Mouse (Mus musculus) G1E (cell line): ENCODE results near the gene Gm20671. TPM values are rescaled to one million over a fixed set of nuclear protein-coding genes. Genes with fewer than 3 reads are reported as not detected.
A peak's percentile ranks its signal among the peaks of the same experiment; 100 is the strongest.
"Not testable (repeated sequence)": the region's sequence is repeated elsewhere in the genome, so short reads cannot be mapped to it uniquely, and the experiment has no call there.

Source experiments
- ATAC-seq: 2 replicates; pipeline ENCODE4 v1.8.0; 2016; ENCODE audit warnings: mild to moderate bottlenecking; ENCODE audit not compliant: insufficient number of reproducible peaks, poor library complexity, low FRiP score, severe bottlenecking; ENCODE audit errors: extremely low read depth
- DNase-seq: peaks from one replicate; pipeline ENCODE4 v3.0.0; 2012; ENCODE audit warnings: low spot score
- H3K27me3 ChIP-seq: 2 replicates; pipeline ENCODE4 v1.6.1; 2012; ENCODE audit warnings: mild to moderate bottlenecking, low read length, inconsistent platforms; ENCODE audit not compliant: insufficient read depth
- H3K36me3 ChIP-seq: replicated peaks from 2 replicates; pipeline ENCODE3; 2012; ENCODE audit warnings: mild to moderate bottlenecking, inconsistent platforms
- H3K4me1 ChIP-seq: 2 replicates; pipeline ENCODE4 v1.6.1; 2012; ENCODE audit warnings: low read depth, low read length, inconsistent platforms, mixed read lengths; ENCODE audit not compliant: insufficient read depth
- H3K4me3 ChIP-seq: 2 replicates; pipeline ENCODE4 v1.5.1; 2012; ENCODE audit warnings: low read depth, mild to moderate bottlenecking, inconsistent platforms, low read length, moderate library complexity, mixed read lengths
- H3K9me3 ChIP-seq: replicated peaks from 2 replicates; pipeline ENCODE4 v1.6.1; 2012; ENCODE audit warnings: inconsistent platforms
- CTCF ChIP-seq: IDR thresholded peaks from 2 replicates; pipeline ENCODE4 v1.5.1; 2012; ENCODE audit warnings: low read depth, low read length, inconsistent platforms, mixed read lengths
- GATA1 ChIP-seq: IDR thresholded peaks from 2 replicates; pipeline ENCODE4 v1.6.1; 2012; ENCODE audit warnings: borderline replicate concordance, low read length, inconsistent platforms, mixed read lengths
- GATA2 ChIP-seq: IDR thresholded peaks from 2 replicates; pipeline ENCODE4 v1.6.1; 2012; ENCODE audit warnings: low read depth, low read length, inconsistent platforms, borderline replicate concordance
- POLR2AphosphoS5 ChIP-seq: IDR thresholded peaks from 2 replicates; pipeline ENCODE4 v1.6.1; 2012; ENCODE audit warnings: low read depth, low read length, inconsistent platforms; ENCODE audit not compliant: insufficient replicate concordance
- TAL1 ChIP-seq: conservative IDR thresholded peaks from 2 replicates; pipeline ENCODE4 v1.6.1; 2012; ENCODE audit warnings: low read depth, low read length, inconsistent platforms, mixed read lengths
- polyA plus RNA-seq: library from polyadenylated mRNA; stranded (reverse); fragments of >175 nt; gene quantifications from 2 replicates; pipeline ENCODE4 v1.2.3, GENCODE M21; 2012
- total RNA-seq, 2 experiments: library from RNA; stranded (forward) in 1 of 2; stranded (reverse) in 1 of 2; fragments of 200-1000 nt in 1 of 2; fragments of >200 nt in 1 of 2; fragmentation: Nextera tagmentation in 1 of 2; gene quantifications; 2 replicates each; pipeline ENCODE4 v1.2.3; 2014 to 2017

The Gm20671 gene
- total and polyA plus RNA-seq, 3 experiments: 2.3 to 12.9 TPM; not detected in 1

GRCm38 (mm10) chr5:32748936-32749335 is 78.0 kb downstream of the Gm20671 start:
- DNase-seq (no peak), ATAC-seq (no peak)

GRCm38 (mm10) chr5:32747650-32748375 is 79.1 kb downstream of the Gm20671 start:
- no peak overlapping the region for H3K4me3 ChIP-seq
- no peaks in the 10 kb centered on the region for H3K9me3 ChIP-seq
- no peaks in the 10 kb centered on the region for H3K27me3 ChIP-seq
- TF ChIP-seq TAL1: no peak
- TF ChIP-seq CTCF: peak; percentile 84
- DNase-seq: peak; percentile 47
- peaks cover 42% of the 10 kb centered on the region for H3K4me1 ChIP-seq
- H3K36me3 ChIP-seq: peaks cover 46% of the 10 kb centered on the region
- no peak for ATAC-seq

More at GRCm38 (mm10) chr5:32748936-32749335, 78.0 kb downstream of the Gm20671 start:
- no peaks in the 10 kb centered on the region for H3K27me3 ChIP-seq
- peaks cover 40% of the 10 kb centered on the region for H3K36me3 ChIP-seq
- H3K9me3 ChIP-seq: no peaks in the 10 kb centered on the region
- TF ChIP-seq TAL1 (no peak), GATA2 (no peak), POLR2AphosphoS5 (no peak)
- peaks cover 42% of the 10 kb centered on the region for H3K4me1 ChIP-seq
- H3K4me3 ChIP-seq: no peak overlapping the region

- DNase-seq (peak; percentile 80), ATAC-seq (peak; percentile 91)
- Histone ChIP-seq H3K27me3 (no peaks in the 10 kb centered on the region), H3K9me3 (no peaks in the 10 kb centered on the region), H3K4me1 (peaks cover 42% of the 10 kb centered on the region), H3K4me3 (peak overlapping the region; percentile 70), H3K36me3 (peaks cover 59% of the 10 kb centered on the region)
- TF ChIP-seq GATA2 (no peak), CTCF (no peak), TAL1 (no peak), POLR2AphosphoS5 (no peak), GATA1 (no peak)
Measured at GRCm38 (mm10) chr5:32745705-32746655, 80.9 kb downstream of the Gm20671 start.

GRCm38 (mm10) chr5:32742149-32742548 is 84.8 kb downstream of the Gm20671 start:
- Histone ChIP-seq H3K9me3 (no peaks in the 10 kb centered on the region), H3K4me1 (peaks cover 27% of the 10 kb centered on the region), H3K36me3 (peaks cover 76% of the 10 kb centered on the region), H3K27me3 (no peaks in the 10 kb centered on the region), H3K4me3 (no peak overlapping the region)
- TF ChIP-seq GATA1 (no peak), TAL1 (no peak)
- ATAC-seq: no peak
- DNase-seq: no peak

- H3K36me3 ChIP-seq: peaks cover 84% of the 10 kb centered on the region
- peaks cover 19% of the 10 kb centered on the region for H3K4me1 ChIP-seq
- not testable (repeated sequence) for ATAC-seq
Measured at GRCm38 (mm10) chr5:32741377-32741776, 85.5 kb downstream of the Gm20671 start.

GRCm38 (mm10) chr5:32740850-32741249 is 86.1 kb downstream of the Gm20671 start:
- peaks cover 87% of the 10 kb centered on the region for H3K36me3 ChIP-seq

More at GRCm38 (mm10) chr5:32741377-32741776, 85.5 kb downstream of the Gm20671 start:
- H3K4me3 ChIP-seq, H3K9me3 ChIP-seq, DNase-seq, H3K27me3 ChIP-seq: not testable (repeated sequence)

GRCm38 (mm10) chr5:32740138-32740537 is 86.8 kb downstream of the Gm20671 start:
- Histone ChIP-seq H3K4me3 (no peak overlapping the region), H3K27me3 (no peaks in the 10 kb centered on the region), H3K36me3 (peaks cover 92% of the 10 kb centered on the region), H3K4me1 (peaks cover 7% of the 10 kb centered on the region), H3K9me3 (no peaks in the 10 kb centered on the region)
- TF ChIP-seq GATA1: no peak
- DNase-seq: no peak
- no peak for ATAC-seq

More at GRCm38 (mm10) chr5:32740850-32741249, 86.1 kb downstream of the Gm20671 start:
- ATAC-seq, H3K4me3 ChIP-seq, H3K9me3 ChIP-seq, H3K27me3 ChIP-seq, DNase-seq: not testable (repeated sequence)
- H3K4me1 ChIP-seq: peaks cover 14% of the 10 kb centered on the region

GRCm38 (mm10) chr5:32736770-32737169 is 90.1 kb downstream of the Gm20671 start:
- not testable (repeated sequence) for H3K4me3 ChIP-seq, DNase-seq, ATAC-seq, H3K4me1 ChIP-seq, H3K27me3 ChIP-seq, H3K9me3 ChIP-seq
- H3K36me3 ChIP-seq: peaks cover 75% of the 10 kb centered on the region
